Mouse (Mus musculus) heart, embryonic 14.5 days (tissue): ENCODE measurements around the gene Myl7. TPM values are rescaled to one million over a fixed set of nuclear protein-coding genes. Genes with fewer than 3 reads are reported as not detected.
A peak's percentile ranks its signal among the peaks of the same experiment; 100 is the strongest.
"Not testable (repeated sequence)": the region's sequence is repeated elsewhere in the genome, so short reads cannot be mapped to it uniquely, and the experiment has no call there.

Experiments
- ATAC-seq: fragments of 200-750 bp; cut with Nextera tagmentation; 2 replicates; pipeline ENCODE4 v1.8.0; 2017; ENCODE audit warnings: low read depth, moderate TSS enrichment; ENCODE audit not compliant: insufficient number of reproducible peaks, insufficient read depth, low FRiP score
- H3K27ac ChIP-seq, 2 experiments: fragments of 200-500 bp in 1 of 2; fragments of 300-500 bp in 1 of 2; sonication (generic) in 1 of 2; replicated peaks in 1 of 2; 2 replicates each; pipeline ENCODE4 v1.5.1; 2012 to 2014; ENCODE audit warnings: low read depth in 2 of 2, low read length in 2 of 2, control low read depth in 1 of 2, mild to moderate bottlenecking in 1 of 2, mixed read lengths in 1 of 2; ENCODE audit not compliant: control insufficient read depth in 1 of 2, insufficient read depth in 1 of 2
- H3K27me3 ChIP-seq: fragments of 300-500 bp; sonication (generic); 2 replicates; pipeline ENCODE4 v1.6.1; 2014; ENCODE audit warnings: mild to moderate bottlenecking, low read length, control low read depth; ENCODE audit not compliant: control insufficient read depth, insufficient read depth
- H3K36me3 ChIP-seq: fragments of 300-500 bp; sonication (generic); 2 replicates; pipeline ENCODE4 v1.6.1; 2014; ENCODE audit warnings: mild to moderate bottlenecking, control low read depth, low read length, mixed read lengths; ENCODE audit not compliant: control insufficient read depth, insufficient read depth
- H3K4me1 ChIP-seq, 2 experiments: fragments of 200-500 bp in 1 of 2; fragments of 300-500 bp in 1 of 2; sonication (generic) in 1 of 2; 2 replicates each; pipeline ENCODE4 v1.6.1; 2012 to 2014; ENCODE audit warnings: low read length in 2 of 2, control low read depth in 1 of 2, mixed read lengths in 1 of 2; ENCODE audit not compliant: control insufficient read depth in 2 of 2, insufficient read depth in 2 of 2
- H3K4me2 ChIP-seq: fragments of 300-500 bp; sonication (generic); 2 replicates; pipeline ENCODE4 v1.6.1; 2014; ENCODE audit warnings: mild to moderate bottlenecking, low read length
- H3K4me3 ChIP-seq, 2 experiments: fragments of 200-500 bp in 1 of 2; fragments of 300-500 bp in 1 of 2; sonication (generic) in 1 of 2; 2 replicates each; pipeline ENCODE4 v1.5.1; 2012 to 2014; ENCODE audit warnings: low read length in 2 of 2, mild to moderate bottlenecking in 2 of 2, control low read depth in 1 of 2, low read depth in 1 of 2, moderate library complexity in 1 of 2; ENCODE audit not compliant: control insufficient read depth in 1 of 2, insufficient read depth in 1 of 2
- H3K9ac ChIP-seq: fragments of 300-500 bp; sonication (generic); 2 replicates; pipeline ENCODE4 v1.6.1; 2014; ENCODE audit warnings: mild to moderate bottlenecking, low read length
- H3K9me3 ChIP-seq: fragments of 300-500 bp; sonication (generic); 2 replicates; pipeline ENCODE4 v1.6.1; 2016; ENCODE audit warnings: low read length, control low read depth; ENCODE audit not compliant: control insufficient read depth
- WGBS: fragments of 180-500 bp; shearing (Covaris S2); extraction: QIAGEN DNeasy Blood & Tissue Kit; methylation state at CpG from one replicate; pipeline ENCODE4 v1.1.7; 2014; 5-methylcytosine and 5-hydroxymethylcytosine counted together
- polyA plus RNA-seq: library from polyadenylated mRNA; unstranded; fragments of >200 nt; fragmentation: Nextera tagmentation; extraction: Ambion mirVana; gene quantifications from 2 replicates; pipeline ENCODE4 v1.2.1, GENCODE M21; 2014

Gene Myl7
- 5,314 and 7,420 TPM in 2 replicates for polyA plus RNA-seq

- WGBS = 18% methylated on average over 5 of the region's 5 CpGs
- Histone ChIP-seq H3K4me1 (peaks cover 44 to 45% of the 10 kb centered on the region in 2 experiments), H3K4me3 (peak within 1 kb of the TSS; percentile 42 to 58), H3K27ac (peak within 1 kb of the TSS; percentile 77 to 81), H3K9ac (peak within 1 kb of the TSS; percentile 81), H3K36me3 (0 out of 2 replicates have a peak, but pooled peaks cover 4% of the 10 kb centered on the region), H3K4me2 (peak within 1 kb of the TSS; percentile 73), H3K27me3 (0 out of 2 replicates have a peak, but pooled peaks cover 10% of the 10 kb centered on the region), H3K9me3 (no peaks in the 10 kb centered on the region)
- peak; percentile 65 for ATAC-seq
Measured at GRCm38 (mm10) chr11:5898531-5898930, at the start of gene Myl7. Gene Myl7, minus strand, starts transcription at chr11:5898782.

GRCm38 (mm10) chr11:5947796-5948195 lies 49.2 kb upstream of the Myl7 start:
- Histone ChIP-seq H3K4me1 (peaks cover 7 to 27% of the 10 kb centered on the region in 2 experiments), H3K4me2 (no peak overlapping the region), H3K9me3 (no peaks in the 10 kb centered on the region), H3K9ac (no peak overlapping the region), H3K27me3 (no peaks in the 10 kb centered on the region), H3K4me3 (no peak overlapping the region), H3K36me3 (no peaks in the 10 kb centered on the region), H3K27ac (no peak overlapping the region)
- 56% methylated on average over 4 of the region's 4 CpGs for WGBS
- ATAC-seq = no peak

- 81% methylated on average over 2 of the region's 2 CpGs for WGBS
- H3K36me3 ChIP-seq = no peaks in the 10 kb centered on the region
- H3K9me3 ChIP-seq = no peaks in the 10 kb centered on the region
- H3K27ac ChIP-seq = no peak overlapping the region
- no peak for ATAC-seq
- H3K27me3 ChIP-seq = no peaks in the 10 kb centered on the region
- H3K4me3 ChIP-seq = no peak overlapping the region
- H3K4me1 ChIP-seq = peaks cover 4 to 14% of the 10 kb centered on the region in 2 experiments; a peak in 3 of 4 replicates
- no peak overlapping the region for H3K9ac ChIP-seq
- H3K4me2 ChIP-seq = no peak overlapping the region
Measured at GRCm38 (mm10) chr11:5945096-5945495, 46.5 kb upstream of the Myl7 start.

GRCm38 (mm10) chr11:5942966-5943365 lies 44.4 kb upstream of the Myl7 start:
- no peak overlapping the region for H3K9ac ChIP-seq
- no peaks in the 10 kb centered on the region for H3K9me3 ChIP-seq
- ATAC-seq = no peak
- H3K27ac ChIP-seq = no peak overlapping the region
- H3K27me3 ChIP-seq = no peaks in the 10 kb centered on the region
- H3K36me3 ChIP-seq = no peaks in the 10 kb centered on the region
- no peak overlapping the region for H3K4me3 ChIP-seq
- no peaks in the 10 kb centered on the region for H3K4me1 ChIP-seq
- H3K4me2 ChIP-seq = no peak overlapping the region
- 74% methylated on average over 6 of the region's 6 CpGs for WGBS

GRCm38 (mm10) chr11:5934531-5934930 lies 35.9 kb upstream of the Myl7 start:
- not testable (repeated sequence) for H3K4me1 ChIP-seq, ATAC-seq, H3K36me3 ChIP-seq, H3K27me3 ChIP-seq, H3K9ac ChIP-seq, H3K9me3 ChIP-seq, H3K4me2 ChIP-seq, H3K27ac ChIP-seq, H3K4me3 ChIP-seq
- WGBS = 80% methylated on average over 11 of the region's 11 CpGs

- H3K4me2 ChIP-seq, H3K9ac ChIP-seq, H3K9me3 ChIP-seq, H3K36me3 ChIP-seq, ATAC-seq, H3K27me3 ChIP-seq, H3K4me3 ChIP-seq, H3K4me1 ChIP-seq, H3K27ac ChIP-seq: not testable (repeated sequence)
- 90% methylated on average over 6 of the region's 6 CpGs for WGBS
Measured at GRCm38 (mm10) chr11:5931947-5932346, 33.4 kb upstream of the Myl7 start.

GRCm38 (mm10) chr11:5930578-5930977 lies 32.0 kb upstream of the Myl7 start:
- no peak overlapping the region for H3K4me3 ChIP-seq
- H3K9me3 ChIP-seq = 0 out of 2 replicates have a peak, but pooled peaks cover 4% of the 10 kb centered on the region
- H3K36me3 ChIP-seq = no peaks in the 10 kb centered on the region
- ATAC-seq = no peak
- WGBS = 81% methylated on average over 1 of the region's 1 CpGs
- H3K27ac ChIP-seq = no peak overlapping the region
- H3K9ac ChIP-seq = no peak overlapping the region
- no peak overlapping the region for H3K4me2 ChIP-seq
- no peaks in the 10 kb centered on the region for H3K27me3 ChIP-seq
- no peaks in the 10 kb centered on the region for H3K4me1 ChIP-seq

- no peaks in the 10 kb centered on the region for H3K27me3 ChIP-seq
- H3K9me3 ChIP-seq = no peaks in the 10 kb centered on the region
- no peak overlapping the region for H3K4me3 ChIP-seq
- H3K4me2 ChIP-seq = no peak overlapping the region
- no peaks in the 10 kb centered on the region for H3K4me1 ChIP-seq
- ATAC-seq = no peak
- H3K9ac ChIP-seq = no peak overlapping the region
- 83% methylated on average over 3 of the region's 3 CpGs for WGBS
- no peaks in the 10 kb centered on the region for H3K36me3 ChIP-seq
- H3K27ac ChIP-seq = no peak overlapping the region
Measured at GRCm38 (mm10) chr11:5926696-5927220, 28.2 kb upstream of the Myl7 start.
